Mouse (Mus musculus) brain, embryonic 14.5 days (tissue): ENCODE data around the gene Cfap97d2.

Experiments used
- CTCF ChIP-seq: fragments of 200-500 bp; IDR thresholded peaks from 2 replicates; pipeline ENCODE4 v1.5.1; 2012; ENCODE audit warnings: inconsistent platforms, mild to moderate bottlenecking, moderate library complexity, borderline replicate concordance; ENCODE audit not compliant: insufficient read depth, insufficient read length; ENCODE audit errors: extremely low read depth
- POLR2A ChIP-seq: fragments of 200-500 bp; IDR thresholded peaks from 2 replicates; pipeline ENCODE4 v1.6.1; 2012; ENCODE audit warnings: mild to moderate bottlenecking, inconsistent platforms, borderline replicate concordance; ENCODE audit not compliant: poor library complexity, insufficient read depth, insufficient read length, severe bottlenecking; ENCODE audit errors: extremely low read depth

GRCm38 (mm10) chr8:13660323-13660722, 45.4 kb upstream of the Cfap97d2 start:
- TF ChIP-seq CTCF (no peak), POLR2A (no peak)
